12 mouse cellular contexts compared by ENCODE assay signal in the genomic region with DNA sequence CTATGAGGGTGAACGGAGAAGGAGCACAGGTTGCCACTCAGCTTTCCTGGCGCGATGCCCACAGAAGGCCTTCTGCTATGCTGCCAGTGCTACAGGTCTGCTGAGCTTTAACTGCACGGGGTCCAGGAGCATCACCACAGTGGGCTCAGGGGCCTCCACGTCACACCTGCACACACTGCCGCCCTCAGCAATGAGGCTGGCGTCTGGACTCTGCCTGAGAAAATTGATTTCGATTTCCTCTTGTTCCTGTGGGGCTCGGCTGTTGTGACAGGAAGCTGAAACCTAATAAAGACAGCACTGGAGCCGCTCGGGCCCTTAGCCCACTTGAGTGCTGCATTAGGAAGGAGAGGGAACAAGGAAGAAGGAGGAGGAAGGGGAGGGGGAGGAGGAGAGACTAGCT.
DNase-seq lines count a peak whose midpoint lies in the region; ATAC-seq lines count a peak whose summit lies in the region.
"Had no signal": no experiment of that assay in that cellular context is flagged by ENCODE, and none has a peak within 500 bp of the region (broad histone marks: within the 10 kb centered on the region; RNA-seq: fewer than 3 reads in every experiment).

No protein-coding gene starts in this region.

- WGBS in embryonic facial prominence, embryonic 13.5 days: 39% methylated on average over 11 of the region's 11 CpGs
- 61% methylated on average over 11 of the region's 11 CpGs for WGBS in limb, embryonic 10.5 days

- peak; percentile 28 for DNase-seq in embryo, embryonic 11 days
- no peak for DNase-seq in embryo, embryonic 9.5 days (ENCODE audit: extremely low spot score)
- DNase-seq in lung, postnatal 14 days: peak; percentile 3
- no peak for DNase-seq in lung, postnatal 25 days (ENCODE audit: low spot score)
- peak; percentile 38 for DNase-seq in limb, embryonic 10.5 days (ENCODE audit: low spot score)
- DNase-seq in B cell, adult 2 months: no peak
- DNase-seq: adrenal gland, adult 8-10 months had no signal

- no peak overlapping the region for H3K4me2 ChIP-seq in embryonic facial prominence, embryonic 13.5 days
- H3K4me2 ChIP-seq: heart, embryonic 15.5 days had no signal

- no peak overlapping the region for H3K4me3 ChIP-seq in embryonic facial prominence, embryonic 13.5 days
- H3K4me3 ChIP-seq in limb, embryonic 10.5 days: no peak overlapping the region
- H3K4me3 ChIP-seq: erythroblast, embryonic 14.5 days; heart, embryonic 15.5 days; myocyte had no signal

- ATAC-seq in embryonic facial prominence, embryonic 13.5 days (ENCODE audit: insufficient number of reproducible peaks, insufficient read depth, low FRiP score, low TSS enrichment, low read depth): 0 out of 2 replicates have a peak, but pooled peaks have one; percentile 32
- no peak for ATAC-seq in megakaryocyte progenitor cell, adult 5-6 weeks (replicated peaks; ENCODE audit: poor library complexity)

- H3K27me3 ChIP-seq in embryonic facial prominence, embryonic 13.5 days: no peaks in the 10 kb centered on the region
- no peaks in the 10 kb centered on the region for H3K27me3 ChIP-seq in limb, embryonic 10.5 days (ENCODE audit: low read depth, poor library complexity, severe bottlenecking)
- H3K27me3 ChIP-seq: heart, embryonic 15.5 days had no signal

- H3K36me3 ChIP-seq in embryonic facial prominence, embryonic 13.5 days: no peaks in the 10 kb centered on the region
- no peaks in the 10 kb centered on the region for H3K36me3 ChIP-seq in limb, embryonic 10.5 days
- H3K36me3 ChIP-seq: heart, embryonic 15.5 days had no signal

- H3K9me3 ChIP-seq in embryonic facial prominence, embryonic 13.5 days: no peaks in the 10 kb centered on the region
- H3K9me3 ChIP-seq in limb, embryonic 10.5 days (replicated peaks): no peaks in the 10 kb centered on the region
- H3K9me3 ChIP-seq: heart, embryonic 15.5 days had no signal

- no peak overlapping the region for H3K27ac ChIP-seq in embryonic facial prominence, embryonic 13.5 days
- H3K27ac ChIP-seq in limb, embryonic 10.5 days: peak overlapping the region; percentile 68
- H3K27ac ChIP-seq: heart, embryonic 15.5 days had no signal

- peaks cover 7% of the 10 kb centered on the region; the same call in 1 of the 2 replicates for H3K4me1 ChIP-seq in embryonic facial prominence, embryonic 13.5 days
- peaks cover 18% of the 10 kb centered on the region for H3K4me1 ChIP-seq in limb, embryonic 10.5 days

- H3K9ac ChIP-seq in embryonic facial prominence, embryonic 13.5 days: no peak overlapping the region
- H3K9ac ChIP-seq: heart, embryonic 15.5 days had no signal

Comparison
In these comparisons a context has a peak if more than half of its experiments do, and no peak if none do; other contexts are left out.
1. DNase-seq: peak in embryo, embryonic 11 days (single experiment), lung, postnatal 14 days (single experiment) and limb, embryonic 10.5 days (single experiment); none in embryo, embryonic 9.5 days (single experiment), lung, postnatal 25 days (single experiment) and B cell, adult 2 months (0 of 2).